Mouse (Mus musculus) bone marrow macrophage, adult 2 months (primary cell): ENCODE data around the gene Sec22c.

ENCODE experiments used
- CTCF ChIP-seq: IDR thresholded peaks from 2 replicates; pipeline ENCODE4 v1.5.1; 2012; ENCODE audit warnings: low read depth, mild to moderate bottlenecking, low read length, moderate library complexity
- POLR2A ChIP-seq: IDR thresholded peaks from 2 replicates; pipeline ENCODE4 v1.6.1; 2012; ENCODE audit warnings: mild to moderate bottlenecking, low read depth, low read length, borderline replicate concordance

DNA sequence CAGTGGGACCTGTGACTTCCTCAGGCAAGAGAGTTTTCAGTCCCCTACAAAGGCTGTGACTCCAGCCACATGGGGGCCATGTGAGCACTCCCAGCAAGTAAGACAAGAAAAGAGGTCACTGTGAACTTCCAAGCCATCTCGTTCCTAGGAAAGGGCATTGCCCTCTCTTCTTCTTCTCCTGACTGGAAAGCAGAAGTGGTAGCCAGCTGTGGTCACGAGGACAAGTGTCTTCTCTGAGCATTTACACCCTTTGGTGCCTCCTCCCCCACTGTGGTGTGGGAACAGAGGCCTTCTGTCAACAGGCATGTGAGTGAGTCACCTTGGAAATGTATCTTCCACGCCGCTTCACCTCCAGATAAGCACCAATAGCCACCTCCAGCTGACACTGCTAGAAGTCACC lies 73.3 kb downstream of the Sec22c start:
- TF ChIP-seq CTCF (no peak), POLR2A (no peak)
